Mouse (Mus musculus): ENCODE measurements at regions not wholly inside any gene's neighbourhood (a gene's known extent, or its start where the extent isn't known, plus 50 kb on each side); places are given as distances from the start of the nearest gene placed in this dataset.

GRCm38 (mm10) chr2:57772315-57772714, 225.4 kb upstream of the Galnt5 start:
- DNase-seq: no peak

- DNase-seq: no peak
Observed at GRCm38 (mm10) chr2:57776154-57776553, 221.5 kb upstream of the Galnt5 start.

DNA sequence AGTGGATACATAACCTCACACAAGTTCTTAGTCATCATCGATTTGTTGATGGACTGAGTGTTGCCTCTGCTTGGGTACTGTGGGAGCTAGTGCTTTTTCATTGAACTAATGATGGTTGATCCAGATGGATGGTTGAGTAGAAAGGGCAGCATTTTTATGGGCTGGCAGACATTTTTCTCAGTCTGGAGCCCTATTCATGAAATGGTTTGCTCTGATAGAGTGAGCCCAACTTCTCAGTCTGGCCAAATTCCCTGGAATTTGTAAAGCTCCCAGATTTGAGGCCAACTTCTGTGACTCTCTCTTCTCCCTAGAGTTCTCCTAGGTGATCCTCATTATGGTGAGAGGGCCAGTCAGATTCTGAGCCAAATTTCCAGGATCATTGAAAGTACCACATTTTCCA, 216.8 kb upstream of the Galnt5 start:
- no peak for DNase-seq

GRCm38 (mm10) chr2:57793519-57794296, 204.0 kb upstream of the Galnt5 start:
- DNase-seq: no peak

DNA sequence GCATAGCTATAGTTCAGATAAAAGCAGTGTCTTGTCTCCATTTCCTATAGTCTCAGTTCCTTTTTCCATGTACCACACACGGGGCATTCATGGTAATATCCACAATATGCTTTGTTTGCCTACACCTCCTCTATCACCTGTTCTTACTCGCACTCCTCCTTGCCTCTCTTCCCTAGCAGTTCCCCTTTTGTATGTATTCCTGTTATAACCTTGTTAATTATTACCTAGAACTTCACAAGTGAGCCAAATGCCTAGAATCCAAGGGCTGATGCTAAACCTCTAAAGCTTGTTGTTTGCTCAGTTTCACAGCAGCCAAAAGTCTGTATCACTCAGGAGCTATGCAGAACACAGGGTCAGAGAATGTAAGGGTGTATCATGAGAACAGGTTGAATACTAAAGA, 198.4 kb upstream of the Galnt5 start:
- no peak for DNase-seq

- no peak for DNase-seq
Observed at GRCm38 (mm10) chr2:57807911-57808310, 189.8 kb upstream of the Galnt5 start.

GRCm38 (mm10) chr2:57812996-57813395, 184.7 kb upstream of the Galnt5 start:
- no peak for DNase-seq

DNA sequence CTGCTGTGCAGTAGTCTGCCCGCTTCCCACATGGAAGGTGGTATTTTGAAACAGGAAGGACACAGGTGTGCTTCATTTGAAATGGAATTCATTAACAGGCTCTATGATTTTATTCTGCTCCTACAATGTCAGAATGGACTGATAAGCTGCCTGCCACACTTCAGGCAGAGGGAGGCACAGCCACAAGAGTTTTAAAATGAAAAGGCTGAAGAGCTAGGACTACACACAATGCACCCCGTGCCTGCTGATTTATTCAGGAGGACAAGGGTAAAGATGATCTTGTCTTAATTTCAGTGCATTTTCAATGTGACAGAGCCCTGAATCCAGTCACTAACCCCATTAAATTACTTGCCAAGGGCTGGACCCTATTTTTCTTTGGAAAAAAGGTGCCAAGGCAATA, 177.3 kb upstream of the Galnt5 start:
- DNase-seq: no peak

DNA sequence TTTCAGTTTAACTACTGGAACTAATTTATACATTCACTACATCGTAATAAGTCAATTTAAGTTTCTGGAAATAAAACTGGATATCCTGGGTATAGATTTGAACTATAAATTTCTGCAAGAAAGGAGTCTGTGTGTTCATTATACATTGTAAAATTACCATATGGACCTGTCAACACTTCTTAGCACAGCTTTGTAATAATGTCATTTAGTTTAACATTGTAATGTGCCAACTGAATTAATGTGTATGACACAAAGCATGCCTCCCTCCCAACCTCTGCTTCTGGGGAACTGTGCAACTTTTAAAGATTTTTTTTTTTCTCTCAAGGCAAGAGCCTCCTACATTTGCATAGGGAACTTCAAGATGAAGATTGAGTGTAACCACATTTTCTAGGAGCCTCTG, 176.8 kb upstream of the Galnt5 start:
- DNase-seq: no peak

GRCm38 (mm10) chr2:57828284-57828683, 169.4 kb upstream of the Galnt5 start:
- DNase-seq: no peak

- DNase-seq: peak; percentile 47
Observed at GRCm38 (mm10) chr2:57832565-57833355, 164.9 kb upstream of the Galnt5 start.

- no peak for DNase-seq
Observed at GRCm38 (mm10) chr2:57845135-57845534, 152.5 kb upstream of the Galnt5 start.

DNA sequence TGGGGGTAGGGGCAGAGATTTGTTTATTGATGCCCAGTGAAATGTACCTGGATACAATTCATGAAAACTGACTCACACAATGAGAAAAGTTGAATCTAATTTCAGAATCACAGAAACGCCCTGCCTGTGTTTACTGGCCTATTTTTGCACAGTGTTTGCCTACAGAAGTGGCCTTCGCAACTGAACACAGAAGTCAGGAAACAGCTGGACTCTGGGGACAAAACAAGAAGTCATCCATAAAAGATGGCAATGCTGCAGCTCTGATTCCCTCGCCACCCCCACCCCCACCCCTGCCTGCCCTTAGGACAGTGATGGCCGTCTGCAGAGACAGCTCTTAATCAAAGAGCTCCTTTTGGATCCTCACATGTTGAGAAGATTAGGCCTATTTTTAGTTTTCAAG, 150.0 kb upstream of the Galnt5 start:
- DNase-seq: no peak

GRCm38 (mm10) chr2:57849338-57850057, 148.2 kb upstream of the Galnt5 start:
- no peak for DNase-seq

GRCm38 (mm10) chr2:57850058-57850400, 147.7 kb upstream of the Galnt5 start:
- DNase-seq: no peak

DNA sequence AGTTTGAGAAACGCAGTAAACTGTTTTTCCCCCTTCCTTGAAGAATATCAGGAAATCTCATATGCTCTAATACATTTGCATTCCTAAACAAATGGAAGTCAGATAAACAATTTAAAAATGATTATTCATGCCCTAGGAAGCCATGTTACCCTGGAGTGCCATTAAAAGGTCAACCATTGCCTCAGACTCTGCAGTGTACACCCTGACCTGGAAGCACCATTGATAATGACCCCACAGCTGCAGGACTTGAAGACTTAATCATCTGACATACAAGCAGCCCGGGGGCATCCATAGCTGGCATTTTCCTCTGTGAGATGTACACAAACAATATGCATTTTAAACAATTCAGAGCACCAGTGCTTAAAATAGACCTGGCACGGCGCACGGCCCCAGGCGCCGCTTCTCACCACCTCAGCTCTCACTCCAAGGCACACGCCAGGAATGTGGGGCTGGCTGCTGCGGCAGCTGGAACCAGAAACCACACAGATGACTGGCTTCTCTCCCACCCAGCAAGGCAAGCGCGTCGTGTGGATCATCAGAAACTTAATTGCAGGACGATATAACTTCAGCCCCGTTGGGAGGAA, 141.1 kb upstream of the Galnt5 start:
- DNase-seq: no peak

- no peak for DNase-seq
Observed at GRCm38 (mm10) chr2:57865289-57865688, 132.4 kb upstream of the Galnt5 start.

DNA sequence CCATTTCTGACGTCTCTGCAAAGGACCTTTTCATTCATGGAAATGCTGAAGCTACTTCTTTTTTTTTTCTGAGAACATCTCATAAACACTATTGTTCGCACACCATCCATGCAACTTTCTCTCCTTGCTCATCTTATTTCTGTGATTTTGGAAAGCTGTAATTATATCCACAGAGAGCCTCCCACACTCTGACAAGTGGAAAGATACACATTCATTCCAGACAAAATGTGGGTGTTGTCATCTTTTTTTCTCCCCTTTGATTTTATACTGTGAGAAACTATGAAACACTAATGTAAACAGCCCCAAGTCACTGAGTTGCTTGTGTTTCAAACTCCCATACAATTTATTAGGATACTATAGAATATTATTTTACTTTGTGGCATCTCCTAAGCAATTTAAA, 129.6 kb upstream of the Galnt5 start:
- DNase-seq: no peak

- no peak for DNase-seq
Observed at GRCm38 (mm10) chr2:57900168-57900567, 97.5 kb upstream of the Galnt5 start.

- DNase-seq: no peak
Observed at GRCm38 (mm10) chr2:57900580-57901247, 97.0 kb upstream of the Galnt5 start.

GRCm38 (mm10) chr2:57905184-57905583, 92.5 kb upstream of the Galnt5 start:
- no peak for DNase-seq

GRCm38 (mm10) chr2:57906939-57907338, 90.7 kb upstream of the Galnt5 start:
- DNase-seq: no peak

DNA sequence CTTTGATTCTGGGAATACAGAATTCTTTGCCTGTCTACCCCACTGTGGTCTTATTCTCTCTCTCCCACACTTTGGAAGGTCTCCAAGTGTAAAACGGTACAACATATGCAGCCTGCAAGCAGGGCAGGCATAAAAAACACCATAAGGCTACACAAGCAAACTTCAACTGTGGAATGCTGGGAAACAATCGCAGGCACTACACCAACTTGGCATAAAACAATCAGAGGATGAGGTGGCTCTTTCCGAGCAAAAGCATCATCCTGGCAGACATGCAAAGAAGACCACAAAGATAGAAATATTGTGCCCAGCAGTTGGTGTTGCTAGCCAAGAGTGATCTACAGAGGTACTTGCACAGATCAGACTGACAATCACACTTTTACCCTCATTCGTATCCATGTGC, 88.0 kb upstream of the Galnt5 start:
- no peak for DNase-seq
